Mouse (Mus musculus) urinary bladder, postnatal 25 days (tissue): ENCODE results near the gene Coq3.

Source experiments
- DNase-seq: peaks from one replicate; pipeline ENCODE4 v3.0.0; 2022; ENCODE audit warnings: low spot score

Coq3 gene

DNA sequence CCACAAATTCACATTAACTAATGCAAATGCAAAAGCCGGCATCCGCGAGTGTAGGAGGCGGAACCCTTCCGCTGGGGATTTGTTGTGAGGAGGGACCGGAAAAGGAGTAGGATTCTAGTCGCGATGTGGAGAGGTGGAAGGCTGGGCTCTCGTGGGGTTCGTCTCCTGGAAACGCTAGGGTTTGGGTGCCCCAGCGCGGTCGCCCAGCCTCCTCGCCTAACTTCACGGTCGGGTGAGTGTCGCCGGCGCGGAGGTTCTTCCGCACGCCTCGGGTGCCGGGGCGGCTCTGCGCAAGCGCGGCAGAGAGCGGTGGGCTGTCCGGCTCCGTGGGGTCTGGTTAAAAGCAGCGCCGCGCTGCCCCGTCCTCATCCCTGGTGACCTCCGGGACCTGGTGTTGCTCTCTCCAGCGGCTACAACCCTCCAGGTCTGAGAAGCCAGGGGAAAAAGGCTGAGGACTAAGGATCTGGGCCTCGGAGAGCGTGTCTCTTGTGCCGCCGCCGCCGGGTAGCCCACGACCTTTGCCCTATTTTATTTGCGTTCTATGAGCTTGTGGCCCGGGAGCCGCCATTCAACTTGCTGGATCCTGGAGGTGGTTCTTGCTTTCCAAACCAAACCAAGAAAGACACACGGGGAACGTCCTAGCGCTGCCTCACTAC is at the start of gene Coq3:
TSS of gene Coq3 (plus strand) at position 109 of the 656 bp plus-strand sequence.
- peak; percentile 69 for DNase-seq

DNA sequence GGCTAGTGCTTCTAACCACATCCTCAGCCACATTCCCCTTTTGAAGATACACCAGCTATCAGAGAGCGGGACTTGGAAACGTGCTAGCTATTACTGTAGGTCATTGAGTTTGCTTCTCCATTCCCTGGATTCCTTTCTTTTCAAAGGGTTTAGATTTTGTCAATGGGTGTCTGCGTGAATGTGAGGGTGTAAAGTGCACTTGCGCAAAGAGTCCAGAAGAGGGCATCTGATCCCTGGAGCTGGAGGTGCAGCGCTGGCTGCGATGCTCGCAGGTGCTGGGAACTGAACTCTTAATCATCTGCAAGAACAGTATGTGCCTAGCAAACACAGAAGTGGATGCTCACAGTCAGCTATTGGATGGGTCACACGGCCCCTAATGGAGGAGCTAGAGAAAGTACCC is 46.6 kb upstream of the Coq3 start:
- DNase-seq: no peak

DNA sequence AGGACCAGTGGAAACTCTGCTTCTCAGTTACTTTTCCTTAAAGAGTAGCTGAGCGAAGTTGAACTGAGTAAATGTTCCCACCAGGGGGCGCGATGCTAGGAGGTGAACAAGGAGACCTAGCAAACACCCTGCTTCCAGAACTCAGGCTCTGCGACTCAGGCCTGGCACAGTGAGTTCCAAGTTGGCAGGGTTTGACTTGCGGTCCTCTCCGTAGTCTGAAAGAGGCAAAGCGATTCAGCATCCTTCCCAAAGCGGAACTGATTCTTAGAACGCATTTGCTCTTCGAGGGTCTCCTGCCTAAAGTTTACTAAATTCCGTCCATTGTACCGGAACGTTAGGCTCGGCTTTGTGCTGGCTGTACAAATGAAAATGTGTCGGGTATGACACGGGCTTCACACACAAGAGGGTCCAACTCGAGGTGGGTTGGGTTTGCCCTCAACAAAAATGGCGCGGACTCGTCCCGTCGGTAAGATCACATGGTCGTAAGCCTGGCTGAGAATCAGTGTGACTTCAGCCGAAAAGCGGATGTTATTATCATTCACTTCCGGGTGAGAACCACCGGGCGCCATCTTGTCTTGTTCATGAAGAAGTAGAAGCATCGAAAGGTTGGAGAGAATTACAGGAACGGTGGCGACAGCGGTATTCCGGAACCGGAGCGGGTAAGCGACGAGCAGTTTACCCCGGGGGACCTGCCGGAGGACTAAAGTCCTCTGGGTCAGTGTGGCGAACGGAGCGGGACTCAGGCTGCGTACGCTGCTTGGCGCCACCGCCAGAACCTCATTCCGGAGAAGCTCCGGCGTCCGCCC is 31.8 kb upstream of the Coq3 start, which contains the start of gene Pnisr:
TSS of gene Pnisr (plus strand) at position 103 of the 806 bp plus-strand sequence.
- peak; percentile 93 for DNase-seq

DNA sequence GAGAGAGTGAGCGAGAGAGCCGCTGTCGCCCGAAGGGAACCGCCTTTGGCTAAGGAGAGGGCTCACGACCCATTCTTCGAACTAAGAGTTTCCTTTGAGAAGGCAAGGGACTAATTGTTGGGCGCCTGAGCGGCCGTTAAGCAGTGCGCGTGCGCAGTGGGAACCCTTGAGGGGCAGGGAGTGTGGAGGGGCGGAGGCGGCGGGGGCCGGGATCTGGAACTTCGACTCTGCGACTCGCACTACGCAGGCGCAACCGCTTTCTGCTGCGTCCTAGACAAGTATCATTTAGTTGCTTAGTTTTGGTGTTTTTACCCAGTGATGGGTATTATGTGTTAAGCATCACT is 31.2 kb upstream of the Coq3 start:
- peak; percentile 88 for DNase-seq

DNA sequence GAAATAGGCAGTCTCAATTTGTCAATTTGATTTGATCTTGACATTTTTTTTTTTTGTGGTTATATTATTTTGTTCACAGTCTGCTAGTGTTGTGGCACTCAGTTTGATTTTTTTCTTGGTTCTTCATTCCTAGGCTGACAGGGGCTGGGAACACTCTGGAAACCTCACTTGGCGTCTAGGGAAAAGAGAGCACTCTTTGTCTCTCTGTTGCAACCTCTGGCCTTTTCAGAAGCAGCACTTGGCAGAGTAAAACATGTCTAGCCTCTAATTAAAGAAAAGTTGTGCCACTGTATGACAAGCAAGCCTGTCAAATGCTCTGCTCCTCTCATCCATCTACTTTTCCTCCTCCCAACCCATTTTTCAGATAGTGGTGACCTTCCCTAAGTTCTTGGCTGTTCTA is 22.0 kb upstream of the Coq3 start:
- no peak for DNase-seq

- DNase-seq: no peak
These were observed 14.2 kb upstream of the Coq3 start for GRCm38 (mm10) chr4:21865226-21865625.

- DNase-seq: no peak
These were observed 697 bp upstream of the Coq3 start for GRCm38 (mm10) chr4:21878776-21879175.

GRCm38 (mm10) chr4:21882806-21883205 is 3.3 kb downstream of the Coq3 start:
- DNase-seq: no peak

- no peak for DNase-seq
These were observed 6.4 kb downstream of the Coq3 start for GRCm38 (mm10) chr4:21885831-21886230.

- peak; percentile 32 for DNase-seq
These were observed 51.7 kb downstream of the Coq3 start, which contains the start of gene Faxc for GRCm38 (mm10) chr4:21930971-21931771. TSS of gene Faxc (plus strand) at chr4:21931329.

DNA sequence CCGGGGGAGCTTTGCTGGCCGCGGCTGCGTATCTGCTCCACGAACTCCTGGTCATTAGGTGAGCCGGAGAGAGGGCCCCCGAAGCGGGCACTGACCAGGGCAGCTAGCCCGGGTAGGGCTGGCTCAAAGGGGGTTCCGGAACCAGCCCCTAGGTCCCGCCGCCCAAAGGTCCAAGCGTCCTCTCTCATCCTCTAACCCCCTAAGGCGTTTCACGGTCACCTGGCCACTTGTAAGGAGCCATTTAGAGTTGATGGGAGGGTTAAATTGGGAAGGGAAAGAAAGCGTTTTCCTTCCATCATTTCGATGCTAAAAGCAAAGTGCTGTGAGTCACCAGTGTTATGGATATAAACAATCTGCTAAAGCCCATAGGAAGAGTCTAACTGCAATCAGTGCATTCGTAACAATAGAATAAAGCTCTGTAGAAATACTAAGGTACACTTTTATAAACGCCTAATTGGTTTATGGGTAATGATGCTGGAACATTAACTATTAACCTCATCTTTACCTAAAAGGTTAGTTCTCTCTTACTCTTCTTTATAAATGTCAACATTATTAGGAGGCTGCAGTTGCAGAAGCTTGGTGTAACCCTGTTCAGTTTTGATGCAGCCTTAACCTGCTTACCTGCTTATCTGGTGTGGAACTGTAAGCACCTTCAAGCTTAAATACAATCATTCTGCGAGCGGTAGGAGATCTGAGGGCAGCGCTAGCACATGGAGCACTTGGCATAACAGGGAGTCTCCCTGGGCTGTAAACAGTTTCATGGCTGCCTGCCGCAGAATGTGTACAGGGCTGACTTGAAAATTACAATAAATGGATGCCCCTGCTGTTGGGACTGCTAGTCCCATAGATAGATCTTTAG is 52.5 kb downstream of the Coq3 start:
- DNase-seq: no peak

DNA sequence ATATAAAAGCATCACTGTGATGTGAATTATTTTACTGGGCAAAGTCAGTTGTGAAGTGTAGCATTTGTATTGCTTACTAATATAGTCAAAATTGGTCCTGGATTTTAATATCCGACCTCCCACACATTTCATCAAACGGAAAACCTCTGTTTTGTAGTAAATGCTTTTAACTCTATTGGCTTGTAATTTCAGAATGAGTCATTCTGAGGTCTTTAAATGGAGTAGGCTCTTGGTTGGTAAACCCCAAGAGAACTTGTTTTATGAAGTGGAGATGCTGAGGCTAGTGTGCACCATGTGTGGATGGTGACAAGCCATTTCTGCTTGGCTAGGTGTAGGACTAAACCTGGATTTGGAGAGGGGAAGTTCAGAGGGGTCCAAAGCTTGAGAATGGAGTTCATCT is 55.9 kb downstream of the Coq3 start:
- no peak for DNase-seq

DNA sequence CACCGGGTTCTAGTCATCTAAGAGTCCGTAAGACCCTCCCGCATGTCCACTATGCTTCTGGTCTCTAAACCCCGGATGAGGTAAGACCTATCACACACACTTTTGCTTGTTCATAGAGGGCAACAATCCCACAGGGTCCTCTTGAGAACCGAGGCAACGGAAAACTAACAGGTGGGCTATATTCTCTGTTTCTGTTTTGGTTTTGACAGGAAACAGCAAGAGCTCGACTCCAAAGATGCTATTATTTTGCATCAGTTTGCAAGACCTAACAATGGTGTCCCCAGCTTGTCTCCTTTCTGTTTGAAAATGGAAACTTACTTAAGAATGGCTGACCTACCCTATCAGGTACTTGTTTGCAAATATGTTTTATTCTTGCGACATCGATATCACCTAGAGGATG is 57.0 kb downstream of the Coq3 start:
- DNase-seq: no peak

DNA sequence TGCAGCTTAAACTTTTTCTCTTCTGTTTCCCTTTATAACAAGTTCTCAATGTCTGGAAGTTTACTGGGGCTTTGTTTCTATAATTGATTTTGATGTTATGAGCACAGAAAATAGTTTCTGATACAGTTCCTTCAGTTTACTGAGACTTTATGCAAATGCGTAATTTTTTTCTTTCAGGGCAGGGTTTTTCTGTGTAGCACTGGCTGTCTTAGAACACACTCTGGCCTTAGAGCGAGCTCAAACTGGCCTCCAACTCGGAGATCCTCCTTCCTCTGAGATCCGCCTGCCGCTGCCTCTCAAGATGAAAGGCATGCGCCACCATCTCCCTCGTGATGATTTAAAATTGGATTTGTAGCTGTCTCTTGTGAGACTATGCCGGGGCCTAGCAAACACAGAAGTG is 58.4 kb downstream of the Coq3 start:
- DNase-seq: no peak

GRCm38 (mm10) chr4:21944672-21945071 is 65.2 kb downstream of the Coq3 start:
- DNase-seq: no peak

DNA sequence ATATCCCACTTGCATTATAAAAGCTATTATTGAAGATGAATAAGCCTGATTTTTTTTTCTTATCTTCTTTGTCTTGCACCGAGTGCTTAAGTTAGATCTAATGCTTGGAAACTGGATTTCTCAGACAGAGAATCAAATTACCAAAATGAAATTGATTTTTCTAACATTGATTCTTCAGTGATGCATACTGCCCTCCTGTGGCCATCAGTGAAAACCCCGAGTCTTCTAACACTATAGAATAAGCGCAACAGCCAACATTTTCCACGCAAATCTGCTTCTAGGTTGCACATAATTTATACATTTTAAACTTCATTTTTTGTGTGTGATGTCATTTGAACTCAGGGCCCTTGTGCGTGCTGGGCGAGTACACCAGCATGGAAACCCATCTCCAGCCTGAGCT is 72.0 kb downstream of the Coq3 start:
- DNase-seq: peak; percentile 6

GRCm38 (mm10) chr4:21952255-21952654 is 72.8 kb downstream of the Coq3 start:
- no peak for DNase-seq

DNA sequence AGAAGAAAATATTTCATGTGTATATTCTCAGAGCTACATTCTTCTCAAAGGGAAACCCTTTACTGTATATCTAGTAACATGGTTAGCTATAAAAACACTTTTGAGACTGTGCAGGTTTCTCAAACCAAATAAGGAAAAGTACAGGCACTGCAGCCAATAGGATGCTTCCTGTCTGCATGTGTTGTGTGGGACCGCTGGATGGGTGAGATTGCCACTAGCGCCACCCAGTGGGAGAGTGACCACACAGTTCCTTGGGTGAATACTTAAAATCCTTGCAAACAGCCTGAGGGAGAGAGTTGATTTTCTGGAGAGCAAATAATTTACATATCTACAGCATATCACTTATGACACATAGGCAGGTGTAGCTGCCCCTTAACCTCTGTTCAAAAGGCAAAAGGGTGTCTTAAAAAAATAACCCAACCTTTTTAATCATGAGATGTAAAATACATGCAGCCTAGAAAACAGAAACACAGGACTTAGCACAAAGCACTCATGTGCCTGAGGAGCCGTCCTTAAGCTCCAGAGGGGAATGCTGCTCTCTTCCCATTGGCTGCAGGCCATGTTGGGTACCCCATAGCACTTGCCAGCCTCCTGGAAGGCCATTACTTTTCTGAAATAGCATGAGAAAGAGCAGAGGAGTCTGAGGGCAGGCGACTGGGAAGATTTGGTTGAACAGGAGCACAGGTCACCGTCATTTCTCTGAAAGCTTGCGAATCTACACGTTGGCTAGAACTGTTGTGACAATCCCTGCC is 78.3 kb downstream of the Coq3 start:
- peak; percentile 29 for DNase-seq
